Mouse (Mus musculus): ENCODE measurements around the gene Nt5c. TPM values are rescaled to one million over a fixed set of nuclear protein-coding genes. Genes with fewer than 3 reads are reported as not detected.
"Not testable (repeated sequence)": the region's sequence is repeated elsewhere in the genome, so short reads cannot be mapped to it uniquely, and the experiment has no call there.

Nt5c gene
- polyA plus RNA-seq, 1 experiment from 2014 or later, result 121 TPM

DNA sequence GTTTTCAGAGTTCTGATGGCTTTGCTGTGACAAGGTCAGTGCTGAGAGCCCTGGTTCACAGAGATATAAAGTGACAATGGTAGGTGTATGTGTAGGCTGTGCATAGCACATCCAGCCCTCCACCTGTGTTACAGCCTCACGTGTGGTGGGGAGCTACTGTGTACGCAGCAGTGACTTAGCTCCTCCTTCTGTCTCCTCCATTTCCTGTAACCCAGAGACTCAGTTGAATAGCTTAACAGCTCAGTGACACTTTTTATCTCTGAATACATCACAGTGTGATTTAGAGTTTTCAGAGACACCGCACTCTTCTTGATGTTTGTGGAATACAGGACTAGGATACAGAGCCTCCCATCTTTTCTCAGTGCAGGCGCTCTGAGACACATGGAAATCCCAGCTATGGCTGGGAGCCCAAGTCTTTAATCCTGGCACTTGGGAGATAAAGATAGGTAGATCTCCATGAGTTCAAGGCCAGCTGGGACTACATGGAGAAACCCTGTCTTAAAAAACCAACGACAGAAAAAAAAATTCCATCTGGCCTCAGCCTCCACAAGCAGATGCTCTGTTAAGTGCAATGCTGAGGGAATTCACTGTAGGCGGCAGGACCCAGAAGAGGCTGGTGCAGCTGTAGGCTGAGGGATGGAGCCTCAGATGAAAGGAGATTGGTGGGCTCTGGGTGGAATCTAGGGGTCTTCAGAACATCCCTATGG, 10.0 kb downstream of the Nt5c start:
- H3K4me1 ChIP-seq (ENCODE audit: control insufficient read depth, insufficient read depth, low read length), result peaks cover 2% of the 10 kb centered on the region; the same call in 1 of the 2 replicates
- no peak overlapping the region for H3K27ac ChIP-seq (ENCODE audit: low read length)
- 79% methylated on average over 6 of the region's 6 CpGs for WGBS
- H3K27me3 ChIP-seq (ENCODE audit: control insufficient read depth, insufficient read depth, low read length), result no peaks in the 10 kb centered on the region
- H3K4me3 ChIP-seq (ENCODE audit: low read depth, low read length), result no peak overlapping the region
- no peak for ATAC-seq (ENCODE audit: insufficient number of reproducible peaks, insufficient read depth, low FRiP score, low read depth)
- H3K9ac ChIP-seq (replicated peaks; ENCODE audit: low read depth, low read length), result no peak overlapping the region
- no peaks in the 10 kb centered on the region for H3K36me3 ChIP-seq (ENCODE audit: control insufficient read depth, insufficient read depth, low read length)
- H3K9me3 ChIP-seq (ENCODE audit: control insufficient read depth, low read depth, low read length), result no peaks in the 10 kb centered on the region
- H3K4me2 ChIP-seq (replicated peaks; ENCODE audit: low read depth, low read length), result no peak overlapping the region

DNA sequence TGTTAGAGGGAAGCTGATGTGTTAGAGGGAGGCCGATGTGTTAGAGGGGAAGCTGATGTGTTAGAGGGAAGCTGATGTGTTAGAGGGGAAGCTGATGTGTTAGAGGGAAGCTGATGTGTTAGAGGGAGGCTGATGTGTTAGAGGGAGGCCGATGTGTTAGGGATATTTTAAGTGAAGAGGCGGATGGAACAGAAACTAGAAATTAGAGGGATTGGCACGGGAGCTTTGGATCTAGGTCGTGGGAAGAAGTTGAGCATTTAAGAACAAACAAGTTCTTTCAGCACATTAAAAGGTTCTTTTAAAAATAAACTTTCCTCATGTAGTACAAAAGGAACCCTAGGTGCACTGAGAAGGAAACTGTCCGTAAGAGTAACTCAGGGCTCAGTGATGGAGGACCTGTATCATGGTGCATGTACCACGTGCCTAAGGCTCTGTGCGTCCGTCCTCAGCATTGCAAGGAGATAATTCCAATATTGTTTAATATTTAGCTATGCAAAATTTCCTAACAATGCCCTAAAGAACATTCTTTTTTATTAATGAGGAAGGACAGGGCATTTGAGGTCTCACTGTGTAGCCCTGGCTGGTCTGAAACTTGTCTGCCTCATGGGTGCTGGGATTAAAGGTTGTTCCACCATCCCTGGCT, 13.2 kb downstream of the Nt5c start:
- Histone ChIP-seq H3K27ac (ENCODE audit: low read length) (no peak overlapping the region), H3K9me3 (ENCODE audit: control insufficient read depth, low read depth, low read length) (no peaks in the 10 kb centered on the region), H3K27me3 (ENCODE audit: control insufficient read depth, insufficient read depth, low read length) (no peaks in the 10 kb centered on the region), H3K4me1 (ENCODE audit: control insufficient read depth, insufficient read depth, low read length) (peaks cover 22% of the 10 kb centered on the region), H3K9ac (replicated peaks; ENCODE audit: low read depth, low read length) (no peak overlapping the region), H3K4me3 (ENCODE audit: low read depth, low read length) (no peak overlapping the region), H3K36me3 (ENCODE audit: control insufficient read depth, insufficient read depth, low read length) (no peaks in the 10 kb centered on the region), H3K4me2 (replicated peaks; ENCODE audit: low read depth, low read length) (no peak overlapping the region)
- ATAC-seq (ENCODE audit: insufficient number of reproducible peaks, insufficient read depth, low FRiP score, low read depth), result no peak
- 83% methylated on average over 9 of the region's 9 CpGs for WGBS

- H3K27me3 ChIP-seq (ENCODE audit: control insufficient read depth, insufficient read depth, low read length); H3K27ac ChIP-seq (ENCODE audit: low read length); ATAC-seq (ENCODE audit: insufficient number of reproducible peaks, insufficient read depth, low FRiP score, low read depth); H3K36me3 ChIP-seq (ENCODE audit: control insufficient read depth, insufficient read depth, low read length); H3K4me2 ChIP-seq (replicated peaks; ENCODE audit: low read depth, low read length); H3K9ac ChIP-seq (replicated peaks; ENCODE audit: low read depth, low read length); H3K9me3 ChIP-seq (ENCODE audit: control insufficient read depth, low read depth, low read length); H3K4me3 ChIP-seq (ENCODE audit: low read depth, low read length): not testable (repeated sequence)
- peaks cover 24% of the 10 kb centered on the region for H3K4me1 ChIP-seq (ENCODE audit: control insufficient read depth, insufficient read depth, low read length)
- 79% methylated on average over 7 of the region's 7 CpGs for WGBS
These were observed 14.3 kb downstream of the Nt5c start for GRCm38 (mm10) chr11:115477388-115477787.

GRCm38 (mm10) chr11:115476630-115477029, 15.0 kb downstream of the Nt5c start:
- WGBS, result 78% methylated on average over 4 of the region's 4 CpGs
- H3K27ac ChIP-seq (ENCODE audit: low read length); ATAC-seq (ENCODE audit: insufficient number of reproducible peaks, insufficient read depth, low FRiP score, low read depth); H3K9me3 ChIP-seq (ENCODE audit: control insufficient read depth, low read depth, low read length); H3K27me3 ChIP-seq (ENCODE audit: control insufficient read depth, insufficient read depth, low read length); H3K9ac ChIP-seq (replicated peaks; ENCODE audit: low read depth, low read length); H3K36me3 ChIP-seq (ENCODE audit: control insufficient read depth, insufficient read depth, low read length): not testable (repeated sequence)
- peaks cover 24% of the 10 kb centered on the region for H3K4me1 ChIP-seq (ENCODE audit: control insufficient read depth, insufficient read depth, low read length)
- H3K4me3 ChIP-seq (ENCODE audit: low read depth, low read length), result peak overlapping the region; percentile 87; the same call in 1 of the 2 replicates
- peak overlapping the region; percentile 72 for H3K4me2 ChIP-seq (replicated peaks; ENCODE audit: low read depth, low read length)

GRCm38 (mm10) chr11:115475758-115476237, 15.9 kb downstream of the Nt5c start:
- Histone ChIP-seq H3K4me1 (ENCODE audit: control insufficient read depth, insufficient read depth, low read length) (peaks cover 24% of the 10 kb centered on the region), H3K27me3 (ENCODE audit: control insufficient read depth, insufficient read depth, low read length) (no peaks in the 10 kb centered on the region), H3K4me3 (ENCODE audit: low read depth, low read length) (peak overlapping the region; percentile 87), H3K9me3 (ENCODE audit: control insufficient read depth, low read depth, low read length) (no peaks in the 10 kb centered on the region), H3K27ac (ENCODE audit: low read length) (no peak overlapping the region; the same call in 1 of the 2 replicates), H3K36me3 (ENCODE audit: control insufficient read depth, insufficient read depth, low read length) (no peaks in the 10 kb centered on the region), H3K9ac (replicated peaks; ENCODE audit: low read depth, low read length) (peak overlapping the region; percentile 67), H3K4me2 (replicated peaks; ENCODE audit: low read depth, low read length) (peak overlapping the region; percentile 72)
- ATAC-seq (ENCODE audit: insufficient number of reproducible peaks, insufficient read depth, low FRiP score, low read depth), result no peak
- 4% methylated on average over 28 of the region's 28 CpGs for WGBS

GRCm38 (mm10) chr11:115475025-115475757, 16.5 kb downstream of the Nt5c start, which contains the start of gene Armc7:
Armc7 (plus strand) TSS chr11:115475667.
- Histone ChIP-seq H3K27ac (ENCODE audit: low read length) (peak within 1 kb of the TSS; percentile 68; the same call in 1 of the 2 replicates), H3K36me3 (ENCODE audit: control insufficient read depth, insufficient read depth, low read length) (no peaks in the 10 kb centered on the region), H3K9ac (replicated peaks; ENCODE audit: low read depth, low read length) (peak within 1 kb of the TSS; percentile 67), H3K4me1 (ENCODE audit: control insufficient read depth, insufficient read depth, low read length) (peaks cover 24% of the 10 kb centered on the region), H3K27me3 (ENCODE audit: control insufficient read depth, insufficient read depth, low read length) (no peaks in the 10 kb centered on the region), H3K4me3 (ENCODE audit: low read depth, low read length) (peak within 1 kb of the TSS; percentile 87), H3K9me3 (ENCODE audit: control insufficient read depth, low read depth, low read length) (no peaks in the 10 kb centered on the region), H3K4me2 (replicated peaks; ENCODE audit: low read depth, low read length) (peak within 1 kb of the TSS; percentile 72)
- peak; percentile 96 for ATAC-seq (ENCODE audit: insufficient number of reproducible peaks, insufficient read depth, low FRiP score, low read depth)
- WGBS, result under 1% methylated on average over 26 of the region's 26 CpGs

DNA sequence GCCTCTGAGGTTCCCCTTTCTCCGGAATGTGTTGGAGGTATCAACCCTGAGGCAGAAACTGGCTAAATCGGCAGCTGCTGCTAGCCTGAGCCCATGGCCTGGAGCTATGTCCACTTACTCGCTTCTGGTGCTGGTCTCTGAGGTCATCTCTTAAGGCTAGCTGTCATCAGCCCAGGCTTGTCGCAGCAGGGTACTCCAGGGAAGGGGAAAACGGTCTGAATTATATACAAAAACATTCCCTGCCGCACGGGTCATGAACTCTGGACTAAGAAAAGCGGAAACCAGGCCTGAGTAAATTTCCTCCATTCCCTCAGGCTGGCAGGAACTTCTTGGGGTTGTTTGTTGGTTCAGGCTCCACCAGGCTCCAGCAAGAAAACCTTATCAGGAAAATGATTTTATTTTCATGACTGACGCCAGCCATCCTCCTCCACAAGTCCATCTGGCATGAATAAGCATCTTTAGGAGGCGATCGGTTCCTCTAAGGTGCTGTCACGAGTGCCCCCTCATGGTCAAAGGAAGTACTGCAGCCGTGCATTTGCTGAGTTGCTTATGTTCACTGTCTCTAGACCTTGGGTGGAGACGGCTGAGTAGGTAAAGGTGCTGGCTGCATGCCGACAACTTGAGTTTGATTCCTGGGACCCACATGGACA, 17.9 kb downstream of the Nt5c start:
- Histone ChIP-seq H3K27me3 (ENCODE audit: control insufficient read depth, insufficient read depth, low read length) (no peaks in the 10 kb centered on the region), H3K4me2 (replicated peaks; ENCODE audit: low read depth, low read length) (0 out of 2 replicates have a peak overlapping the region, but pooled peaks have one; percentile 1), H3K4me1 (ENCODE audit: control insufficient read depth, insufficient read depth, low read length) (peaks cover 24% of the 10 kb centered on the region), H3K4me3 (ENCODE audit: low read depth, low read length) (no peak overlapping the region), H3K9ac (replicated peaks; ENCODE audit: low read depth, low read length) (no peak overlapping the region), H3K36me3 (ENCODE audit: control insufficient read depth, insufficient read depth, low read length) (no peaks in the 10 kb centered on the region), H3K27ac (ENCODE audit: low read length) (peak overlapping the region; percentile 18; the same call in 1 of the 2 replicates), H3K9me3 (ENCODE audit: control insufficient read depth, low read depth, low read length) (no peaks in the 10 kb centered on the region)
- ATAC-seq (ENCODE audit: insufficient number of reproducible peaks, insufficient read depth, low FRiP score, low read depth), result no peak
- WGBS, result 11% methylated on average over 15 of the region's 15 CpGs

DNA sequence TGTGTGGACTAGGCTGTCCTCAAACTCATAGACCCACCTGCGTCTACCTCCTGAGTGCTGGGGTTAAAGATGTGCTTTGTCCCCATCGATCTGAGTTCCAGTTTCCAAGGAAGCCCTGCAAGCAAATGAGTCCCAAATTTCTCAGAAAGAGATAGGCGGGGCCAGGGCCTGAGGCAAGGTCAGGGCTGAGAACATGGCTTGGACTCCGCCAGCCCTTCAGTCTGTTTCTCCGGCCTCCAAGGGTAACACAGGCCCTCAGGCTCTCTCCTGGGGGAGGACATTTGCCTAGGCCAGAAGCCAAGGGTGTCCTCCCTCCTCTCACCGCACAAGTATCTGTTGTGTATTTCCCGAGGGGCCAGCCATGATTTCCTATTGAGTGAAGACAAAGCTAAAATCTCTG, 19.5 kb downstream of the Nt5c start:
- 91% methylated on average over 7 of the region's 7 CpGs for WGBS
- H3K27me3 ChIP-seq (ENCODE audit: control insufficient read depth, insufficient read depth, low read length), result no peaks in the 10 kb centered on the region
- H3K4me2 ChIP-seq (replicated peaks; ENCODE audit: low read depth, low read length), result no peak overlapping the region
- H3K4me3 ChIP-seq (ENCODE audit: low read depth, low read length), result no peak overlapping the region
- peaks cover 27% of the 10 kb centered on the region for H3K4me1 ChIP-seq (ENCODE audit: control insufficient read depth, insufficient read depth, low read length)
- no peaks in the 10 kb centered on the region for H3K36me3 ChIP-seq (ENCODE audit: control insufficient read depth, insufficient read depth, low read length)
- no peak overlapping the region for H3K9ac ChIP-seq (replicated peaks; ENCODE audit: low read depth, low read length)
- no peaks in the 10 kb centered on the region for H3K9me3 ChIP-seq (ENCODE audit: control insufficient read depth, low read depth, low read length)
- ATAC-seq (ENCODE audit: insufficient number of reproducible peaks, insufficient read depth, low FRiP score, low read depth), result no peak
- H3K27ac ChIP-seq (ENCODE audit: low read length), result no peak overlapping the region
